Mouse (Mus musculus) frontal cortex, postnatal 14 days (tissue): ENCODE measurements around the gene Prkce.
A peak's percentile ranks its signal among the peaks of the same experiment; 100 is the strongest.

ENCODE experiments used
- DNase-seq, 2 experiments: peaks; one replicate each; pipeline ENCODE4 v3.0.0; 2022; ENCODE audit warnings: low spot score in 2 of 2

The Prkce gene

GRCm38 (mm10) chr17:86487450-86487849 lies 319.9 kb downstream of the Prkce start:
- no peak for DNase-seq

GRCm38 (mm10) chr17:86489827-86490226 lies 322.2 kb downstream of the Prkce start:
- DNase-seq = no peak

- no peak for DNase-seq
Observed at GRCm38 (mm10) chr17:86492376-86492775, 324.8 kb downstream of the Prkce start.

GRCm38 (mm10) chr17:86493891-86494420 lies 326.4 kb downstream of the Prkce start:
- DNase-seq = no peak

- DNase-seq = no peak
Observed at GRCm38 (mm10) chr17:86494494-86494893, 326.9 kb downstream of the Prkce start.

- DNase-seq = no peak
Observed at GRCm38 (mm10) chr17:86494895-86495294, 327.3 kb downstream of the Prkce start.

GRCm38 (mm10) chr17:86496123-86496771 lies 328.7 kb downstream of the Prkce start:
- no peak for DNase-seq

- DNase-seq = no peak
Observed at GRCm38 (mm10) chr17:86497302-86497701, 329.7 kb downstream of the Prkce start.

GRCm38 (mm10) chr17:86499359-86500045 lies 331.9 kb downstream of the Prkce start:
- DNase-seq = no peak

- no peak for DNase-seq
Observed at GRCm38 (mm10) chr17:86501393-86501792, 333.8 kb downstream of the Prkce start.

- no peak for DNase-seq
Observed at GRCm38 (mm10) chr17:86503208-86503897, 335.8 kb downstream of the Prkce start.

- DNase-seq = peak in 1 of 2 experiments; percentile 23
Observed at GRCm38 (mm10) chr17:86505183-86505631, 337.6 kb downstream of the Prkce start, which contains the start of gene Gm10309. TSS of gene Gm10309 (minus strand) at chr17:86505232.

- DNase-seq = no peak
Observed at GRCm38 (mm10) chr17:86506881-86507280, 339.3 kb downstream of the Prkce start.

GRCm38 (mm10) chr17:86507342-86508211 lies 340.0 kb downstream of the Prkce start:
- DNase-seq = no peak

- no peak for DNase-seq
Observed at GRCm38 (mm10) chr17:86508212-86508490, 340.6 kb downstream of the Prkce start.

GRCm38 (mm10) chr17:86509871-86510270 lies 342.3 kb downstream of the Prkce start:
- no peak for DNase-seq

GRCm38 (mm10) chr17:86514974-86515620 lies 347.5 kb downstream of the Prkce start:
- DNase-seq = no peak

GRCm38 (mm10) chr17:86516630-86517029 lies 349.0 kb downstream of the Prkce start:
- DNase-seq = no peak

- DNase-seq = no peak
Observed at GRCm38 (mm10) chr17:86518604-86519003, 351.0 kb downstream of the Prkce start.

GRCm38 (mm10) chr17:86521252-86521651 lies 353.7 kb downstream of the Prkce start:
- DNase-seq = no peak

GRCm38 (mm10) chr17:86522649-86523048 lies 355.1 kb downstream of the Prkce start:
- no peak for DNase-seq
